Mouse (Mus musculus) kidney, postnatal 25 days (tissue): Measurements from ENCODE around the gene Lrch3.
"Not testable (repeated sequence)": the region's sequence is repeated elsewhere in the genome, so short reads cannot be mapped to it uniquely, and the experiment has no call there.

ENCODE experiments used
- DNase-seq, 2 experiments: peaks; one replicate each; pipeline ENCODE4 v3.0.0; 2021; ENCODE audit warnings: mixed read lengths in 2 of 2

Lrch3 gene

DNA sequence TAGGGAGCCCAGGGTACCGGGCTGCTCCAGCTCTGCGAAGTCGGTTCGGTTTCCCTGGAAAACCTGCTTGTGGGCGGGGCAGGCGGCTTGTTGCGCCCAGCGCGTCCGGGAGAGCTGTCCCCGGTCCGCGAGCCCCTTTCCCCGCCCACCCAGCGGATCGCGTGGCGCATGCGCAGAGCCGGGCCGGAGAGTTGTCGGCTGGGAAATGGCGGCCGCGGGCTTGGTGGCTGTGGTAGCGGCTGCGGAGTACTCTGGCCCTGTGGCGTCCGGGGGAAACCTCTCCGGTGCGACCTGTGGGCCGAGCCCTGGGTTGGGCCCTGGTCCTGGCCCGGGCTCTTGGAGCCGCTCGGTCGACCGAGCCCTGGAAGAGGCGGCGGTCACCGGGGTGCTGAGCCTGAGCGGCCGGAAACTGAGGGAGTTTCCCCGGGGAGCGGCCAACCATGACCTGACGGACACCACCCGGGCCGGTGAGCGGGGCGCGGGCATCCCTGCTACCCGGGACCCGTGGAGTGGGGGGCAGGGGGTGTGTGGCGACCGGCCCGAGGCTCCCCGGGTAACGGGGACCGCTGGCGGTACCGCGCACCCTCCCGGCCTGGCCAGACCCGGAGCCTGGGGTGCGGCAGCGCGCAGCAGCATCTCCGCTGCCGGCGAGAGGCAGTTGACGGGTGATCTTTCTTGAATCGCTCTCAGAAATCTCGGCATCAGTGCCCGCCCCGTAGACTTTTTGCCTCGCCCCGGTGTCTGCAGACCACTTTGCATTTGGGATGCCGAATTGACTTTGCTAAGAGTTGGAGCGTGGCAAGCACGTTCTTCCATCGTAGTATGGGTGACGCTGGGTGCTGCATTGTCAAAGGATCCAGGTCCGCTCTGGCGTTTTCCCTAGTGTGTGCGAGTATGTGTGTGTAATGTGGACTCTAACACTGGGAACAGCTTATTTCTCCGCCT, at the start of gene Lrch3:
Lrch3 (plus strand) TSS at position 164 of the 945 bp plus-strand sequence.
- peak; percentile 96 to 97 for DNase-seq

DNA sequence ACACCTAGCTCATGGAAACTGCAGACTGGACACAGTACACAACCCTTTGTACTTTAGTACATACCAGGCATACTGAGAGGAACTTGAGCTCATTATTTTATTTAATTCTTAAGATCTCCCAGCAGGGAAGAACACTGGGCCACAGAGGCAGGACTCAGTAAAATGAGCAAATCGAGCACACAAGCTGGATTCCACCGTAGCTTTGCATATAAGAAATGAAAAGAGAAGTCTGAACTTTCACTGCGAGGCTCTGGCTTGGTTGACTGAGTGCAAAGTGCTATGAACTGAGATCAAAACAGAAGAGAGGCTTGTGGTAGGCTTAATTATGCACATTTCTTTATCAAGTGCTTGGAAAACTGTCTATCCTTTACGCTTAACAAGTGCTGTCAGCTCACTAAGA, 48.5 kb upstream of the Lrch3 start:
- no peak for DNase-seq

DNA sequence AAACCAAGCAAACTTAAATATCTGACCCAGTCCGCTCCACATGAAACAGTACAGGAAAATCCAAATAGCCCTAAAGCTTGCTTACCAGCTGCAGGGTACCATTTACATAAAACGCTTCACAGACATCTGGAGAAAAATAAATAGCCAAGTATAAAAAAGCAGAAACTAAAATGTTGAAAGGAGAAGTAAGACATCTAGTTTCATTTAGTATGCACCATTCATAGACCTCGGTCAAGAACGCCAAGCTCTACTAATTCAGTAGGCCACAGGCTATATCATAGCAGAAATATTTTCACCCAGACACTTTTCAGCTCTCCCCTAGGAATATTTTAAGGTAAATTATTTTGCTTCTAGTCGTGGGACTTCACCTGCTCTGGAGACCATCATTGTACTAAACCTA, 47.2 kb upstream of the Lrch3 start:
- DNase-seq: no peak

DNA sequence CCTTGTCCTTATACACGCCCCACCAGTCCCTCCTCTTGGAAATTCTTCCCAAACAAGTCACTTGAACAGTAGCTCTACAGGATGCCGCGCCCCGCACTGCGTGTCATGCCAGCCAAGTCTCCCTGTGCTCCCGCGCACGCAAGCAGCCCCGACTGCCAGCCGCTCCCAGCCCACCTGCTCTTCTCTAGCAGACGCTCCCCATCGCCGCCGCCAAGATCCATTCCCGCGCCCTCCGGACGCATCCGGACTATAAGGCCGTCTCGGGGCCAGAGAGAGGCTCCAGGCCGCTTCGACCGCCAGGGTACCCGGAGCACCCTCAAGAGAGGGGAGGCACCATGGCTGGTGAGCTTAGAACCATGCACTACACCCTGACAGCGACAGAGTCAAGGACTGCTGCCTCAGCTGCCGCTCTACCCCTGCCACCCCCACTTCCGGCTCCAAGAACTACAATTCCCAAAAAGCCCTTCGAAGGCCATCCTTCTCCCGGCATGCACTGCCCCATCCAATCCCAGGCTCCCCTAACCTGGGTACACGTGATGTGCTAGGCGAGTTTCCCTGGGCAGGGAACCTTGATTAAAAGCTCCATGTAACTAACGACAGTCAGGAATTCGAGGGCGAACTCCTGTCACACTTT, 45.9 kb upstream of the Lrch3 start:
- peak; percentile 91 to 95 for DNase-seq

DNA sequence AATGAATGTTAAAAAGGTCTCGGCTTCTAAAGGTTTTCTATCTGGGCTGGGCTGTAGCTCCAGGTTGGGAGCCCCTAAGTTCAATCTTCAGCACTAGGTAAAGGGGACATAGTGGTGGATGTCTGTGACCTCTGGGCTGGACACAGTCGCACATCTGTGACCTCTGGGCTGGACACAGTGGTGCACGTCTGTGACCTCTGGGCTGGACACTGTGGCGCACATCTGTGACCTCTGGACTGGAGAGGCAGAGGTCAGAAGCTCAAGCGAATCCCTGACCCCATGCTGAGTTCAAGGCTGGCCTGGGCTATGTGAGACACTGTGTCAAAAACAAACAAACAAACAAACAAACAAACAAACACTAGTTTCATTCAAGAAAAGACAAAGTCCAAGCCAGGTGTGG, 43.7 kb upstream of the Lrch3 start:
- DNase-seq: no peak

DNA sequence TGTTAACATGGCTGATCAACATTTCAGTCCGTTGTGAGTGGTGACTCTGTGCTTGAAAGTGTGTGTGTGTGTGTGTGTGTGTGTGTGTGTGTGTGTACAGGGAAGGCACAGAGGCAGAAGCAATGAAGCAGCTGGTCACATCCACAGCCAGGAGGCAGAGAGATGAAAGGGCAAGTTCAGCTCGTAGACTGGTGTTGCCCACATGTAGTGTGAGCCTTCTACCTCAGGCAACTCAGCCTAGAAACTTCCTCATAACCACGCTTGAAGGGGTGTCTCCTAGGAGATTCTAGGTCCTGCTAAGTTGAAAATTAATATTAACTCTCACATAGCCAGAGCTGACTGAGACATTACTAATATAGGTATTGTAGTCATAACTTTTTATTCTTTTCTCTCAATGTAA, 40.5 kb upstream of the Lrch3 start:
- peak; percentile 15 to 50 for DNase-seq

DNA sequence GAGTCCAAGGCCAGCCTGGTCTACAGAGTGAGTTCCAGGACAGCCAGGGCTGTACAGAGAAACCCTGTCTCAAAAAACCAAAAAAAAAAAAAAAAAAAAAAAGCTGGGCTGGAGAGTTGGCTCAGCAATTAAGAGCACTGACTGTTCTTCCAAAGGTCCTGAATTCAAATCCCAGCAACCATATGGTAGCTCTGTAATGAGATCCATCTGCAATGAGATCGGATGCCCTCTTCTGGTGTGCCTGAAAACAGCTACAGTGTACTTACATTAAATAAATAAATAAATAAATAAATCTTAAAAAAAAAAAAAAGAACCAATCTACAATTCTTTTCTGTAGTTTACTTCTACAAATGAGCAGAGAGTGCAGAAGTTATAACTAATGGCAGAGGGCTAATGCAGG, 38.6 kb upstream of the Lrch3 start:
- DNase-seq: not testable (repeated sequence)

DNA sequence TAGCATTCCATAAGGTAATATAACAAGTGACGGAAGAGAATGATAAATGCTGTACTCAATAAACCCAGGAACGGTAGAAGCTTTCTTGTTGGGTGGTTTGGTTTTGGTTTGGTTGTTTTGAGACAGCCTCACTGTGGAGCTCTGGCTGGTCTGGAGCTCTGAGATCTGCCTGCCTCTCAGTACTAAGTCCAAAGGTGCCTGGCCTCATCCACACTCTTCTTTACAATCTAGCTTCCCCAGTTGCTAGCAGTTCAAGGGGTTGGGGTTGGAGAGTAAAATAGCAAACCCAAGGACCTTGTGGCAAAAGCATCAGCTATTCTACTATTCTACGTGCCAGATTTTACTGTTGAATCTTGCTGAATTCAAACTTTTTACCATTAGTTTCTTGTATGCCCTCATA, 38.1 kb upstream of the Lrch3 start:
- peak; percentile 45 to 56 for DNase-seq

DNA sequence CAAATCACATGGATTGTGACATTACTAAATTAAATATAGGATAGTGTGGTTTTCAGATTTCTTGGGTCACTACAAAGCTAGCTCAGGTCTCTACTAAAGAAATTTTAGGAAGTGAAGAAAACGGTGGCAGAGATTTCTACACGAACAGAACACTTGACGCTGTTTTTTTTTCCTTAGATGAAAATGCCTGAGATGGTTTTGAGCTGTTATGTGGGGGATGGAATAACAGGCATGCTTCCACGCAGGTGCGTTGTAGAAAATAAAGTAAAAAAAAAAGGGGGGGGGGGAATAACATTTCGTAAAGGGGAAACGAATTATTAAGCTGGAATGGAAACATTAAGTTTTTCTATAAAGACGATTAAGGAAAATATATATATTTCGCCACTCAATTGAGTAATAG, 37.1 kb upstream of the Lrch3 start:
- no peak for DNase-seq

DNA sequence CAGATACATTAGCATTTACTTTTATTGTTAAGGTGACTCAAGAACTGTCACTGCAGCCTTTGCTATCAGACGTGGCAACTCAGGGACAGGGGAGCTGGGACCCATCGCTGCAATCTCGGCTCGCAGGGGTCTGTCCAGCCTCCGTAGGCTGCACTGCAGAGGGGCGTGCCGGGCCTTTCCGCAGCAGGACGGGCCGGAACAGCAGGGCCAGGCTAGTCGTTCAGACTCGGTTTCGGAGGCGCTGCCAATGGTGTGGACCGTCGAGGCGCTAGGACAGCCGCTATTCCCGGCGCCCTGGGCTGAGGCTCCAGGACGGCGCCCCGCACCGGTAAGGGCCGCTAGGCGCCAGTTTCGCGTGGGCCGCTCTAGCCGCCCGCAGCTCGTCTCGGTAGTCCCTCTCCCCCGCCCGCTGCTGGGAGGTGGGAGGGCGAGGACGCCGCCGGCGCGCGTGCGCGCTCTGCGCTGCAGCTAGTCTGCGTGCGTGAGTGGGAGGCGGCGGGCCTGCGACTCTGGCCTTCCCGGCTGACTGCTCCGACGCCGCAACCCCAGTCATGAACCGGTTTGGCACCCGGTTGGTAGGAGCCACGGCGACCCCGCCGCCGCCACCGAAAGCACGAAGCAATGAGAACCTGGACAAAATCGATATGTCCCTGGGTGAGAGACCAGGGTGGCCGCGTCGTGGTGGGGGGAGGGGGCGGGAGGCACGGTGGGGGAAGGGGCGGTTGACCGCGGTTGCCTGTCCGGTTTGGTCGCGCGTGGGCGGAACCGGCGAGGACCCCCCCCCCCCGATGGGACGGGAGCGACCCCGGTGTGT, 36.4 kb upstream of the Lrch3 start, which contains the start of the genes Fyttd1 and Rubcn:
Fyttd1 (plus strand) TSS at position 158 of the 814 bp plus-strand sequence.
Rubcn (minus strand) TSS at position 424 of the 814 bp plus-strand sequence.
- DNase-seq: peak; percentile 94 to 98

DNA sequence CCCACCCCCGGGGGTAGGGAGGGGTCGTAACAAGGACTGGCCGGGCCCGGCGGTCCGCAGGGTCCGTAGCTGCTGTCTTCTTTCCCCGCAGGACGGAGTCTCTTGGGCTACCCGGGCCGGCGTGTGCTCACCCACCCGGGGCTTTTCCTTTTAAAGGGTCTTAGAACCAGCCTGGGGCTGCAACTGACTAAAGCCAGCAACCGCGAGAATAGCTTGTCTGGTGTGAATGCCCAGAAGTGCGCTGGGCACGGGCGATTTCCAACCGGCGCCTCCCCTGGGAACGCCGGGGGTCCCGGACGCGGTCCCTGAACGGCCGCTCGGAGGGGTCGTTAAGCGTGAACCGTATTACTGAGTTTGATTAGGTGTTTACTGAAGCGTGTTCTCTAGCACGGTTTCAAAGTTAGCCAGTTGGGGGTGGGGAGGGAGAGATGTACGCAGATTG, 35.7 kb upstream of the Lrch3 start:
- DNase-seq: peak in 1 of 2 experiments; percentile 45

DNA sequence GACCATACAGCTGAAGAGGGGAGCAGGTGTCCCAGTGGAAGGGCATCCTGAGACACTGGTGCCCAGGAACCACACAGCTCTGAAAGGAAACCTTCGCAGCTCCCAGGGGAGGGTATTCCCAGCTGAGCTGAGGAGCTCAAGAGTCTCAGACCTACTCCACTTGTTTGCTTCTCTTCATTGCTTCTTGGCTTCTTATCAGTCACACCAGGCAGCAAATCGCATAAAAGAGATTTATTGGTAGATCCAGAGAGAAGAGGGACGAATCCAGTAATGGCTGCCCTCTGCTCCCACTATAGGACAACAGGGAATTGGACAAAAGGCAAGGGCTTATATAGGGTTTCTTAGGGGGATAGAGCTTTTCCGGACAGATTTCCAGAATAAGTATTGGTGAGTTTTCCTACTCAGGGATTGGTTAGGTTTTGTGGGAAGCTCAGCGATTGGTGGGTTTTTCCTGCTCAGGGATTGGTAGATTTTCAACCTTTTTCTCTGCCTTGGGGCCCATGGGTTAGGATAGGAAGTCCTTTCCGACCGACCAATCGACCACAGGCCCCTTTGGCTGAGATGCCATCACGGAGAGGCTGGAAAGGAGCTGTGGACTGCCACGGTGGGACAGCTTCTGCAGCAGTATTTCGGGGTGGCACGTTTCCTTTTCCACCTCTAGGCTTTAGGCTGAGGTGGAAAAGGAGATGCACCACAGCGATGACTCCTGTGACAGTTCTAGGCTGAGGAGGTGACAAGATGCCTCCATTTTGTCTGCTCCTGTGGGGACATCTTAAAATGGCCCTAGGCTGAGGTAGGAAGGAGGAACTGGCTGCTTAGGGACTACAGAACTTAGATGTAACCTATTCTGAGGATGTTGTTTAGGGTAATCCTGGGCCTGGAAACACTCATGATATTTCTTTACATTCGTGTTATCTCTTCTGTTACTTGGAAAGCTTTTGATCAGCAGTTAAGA, 34.7 kb upstream of the Lrch3 start:
- peak in 1 of 2 experiments; percentile 41 for DNase-seq

DNA sequence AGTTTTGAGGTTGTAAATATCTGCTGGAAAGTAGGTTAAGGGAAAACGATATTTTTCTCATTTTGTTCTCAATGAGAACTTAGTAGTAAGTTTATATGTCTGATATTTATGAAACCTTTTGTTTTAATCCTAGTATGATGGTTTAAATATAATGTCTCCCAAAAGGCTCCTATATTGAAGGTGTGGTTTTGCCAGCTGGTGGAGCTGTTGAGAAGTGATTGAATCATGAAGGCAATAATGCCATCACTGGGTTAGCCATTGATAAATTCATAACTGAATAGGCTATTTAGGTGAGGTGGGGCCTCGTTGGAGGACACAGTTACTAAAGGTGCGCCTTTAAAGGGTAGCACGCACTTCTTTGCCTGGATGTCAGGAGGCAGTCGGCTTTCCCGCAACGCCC, 32.4 kb upstream of the Lrch3 start:
- DNase-seq: no peak

DNA sequence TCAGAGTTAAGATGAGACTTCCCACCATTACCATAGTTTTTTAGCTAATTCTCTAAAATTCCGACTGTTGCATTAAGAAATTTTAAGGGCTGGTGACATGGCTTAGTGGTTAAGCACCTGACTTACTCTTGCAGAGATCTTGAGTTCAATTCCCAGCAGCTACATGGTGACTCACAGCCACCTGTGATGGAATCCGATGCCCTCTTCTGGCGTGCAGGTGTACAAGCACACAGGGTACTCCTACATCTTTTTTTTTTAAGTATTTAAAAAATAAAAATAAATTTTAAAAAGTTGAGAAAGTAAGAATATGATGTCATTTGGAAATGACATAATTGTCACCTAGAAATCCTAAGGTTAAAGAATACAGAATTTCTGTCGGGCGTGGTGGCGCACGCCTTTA, 25.9 kb upstream of the Lrch3 start:
- DNase-seq: no peak

DNA sequence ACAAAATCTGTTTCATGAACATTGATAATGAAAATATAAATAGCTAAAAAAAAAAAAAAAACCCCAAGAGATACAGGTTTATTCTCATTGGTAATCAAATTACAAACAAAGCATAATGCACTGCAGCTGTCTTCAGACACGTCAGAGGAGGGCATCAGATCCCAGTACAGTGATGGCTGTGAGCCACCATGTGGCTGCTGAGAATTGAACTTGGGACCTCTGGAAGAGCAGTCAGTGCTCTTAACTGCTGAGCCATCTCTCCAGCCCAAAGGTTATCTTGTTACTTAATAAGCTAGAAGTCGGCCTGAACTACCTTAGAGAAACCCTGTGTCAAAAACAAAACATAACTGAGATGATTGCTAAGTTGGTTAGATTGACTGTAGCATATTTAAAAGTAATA, 24.0 kb upstream of the Lrch3 start:
- peak; percentile 37 to 50 for DNase-seq

DNA sequence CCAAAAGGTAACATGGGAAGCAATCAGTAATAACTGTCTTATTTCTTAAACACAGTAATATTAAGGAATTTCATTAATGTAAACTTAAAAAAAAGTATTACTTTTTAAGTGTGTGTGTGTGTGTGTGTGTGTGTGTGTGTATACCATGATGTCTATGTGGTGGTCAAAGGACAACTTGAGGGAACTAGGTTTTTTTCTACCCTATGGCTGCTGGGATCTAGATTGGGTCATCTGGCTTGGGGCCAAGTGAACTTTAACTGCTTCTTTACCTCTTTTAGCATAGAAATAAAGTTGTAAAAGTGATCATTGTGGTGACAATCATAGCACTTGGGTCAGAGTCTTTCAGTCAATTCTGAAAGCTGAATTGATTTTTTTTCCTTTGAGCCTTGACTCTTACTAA, 17.8 kb upstream of the Lrch3 start:
- no peak for DNase-seq

DNA sequence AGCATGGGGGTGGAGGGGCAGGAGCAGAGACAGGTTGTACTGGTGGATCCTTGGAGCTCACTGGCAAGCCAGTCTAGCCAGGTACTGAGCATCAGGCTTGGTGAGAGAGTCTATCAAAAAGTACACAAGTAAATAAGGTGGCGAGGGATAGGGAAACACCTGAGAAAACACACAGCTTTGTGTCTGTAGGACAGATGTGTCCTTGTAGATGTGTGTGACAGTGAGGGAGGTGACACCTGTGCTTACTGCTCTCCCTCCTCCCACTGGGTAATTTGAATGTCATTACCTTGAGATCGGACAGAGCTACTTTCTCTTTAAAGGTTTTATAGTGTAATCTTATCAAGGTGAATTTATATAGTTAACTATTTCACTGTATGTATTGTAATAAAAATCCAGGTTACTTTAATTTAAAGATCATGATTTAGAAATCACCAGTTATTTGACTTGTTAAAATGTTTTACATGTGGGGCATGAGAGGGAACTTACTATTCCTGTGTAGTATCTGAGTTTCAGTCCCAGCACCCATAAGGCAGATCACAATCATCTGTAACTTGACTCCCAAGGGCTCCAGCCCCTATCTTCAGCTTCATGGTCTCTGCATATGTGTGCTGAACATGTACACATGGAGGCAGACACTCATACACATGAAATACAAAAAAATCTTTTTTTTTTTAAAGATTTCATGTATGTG, 12.4 kb upstream of the Lrch3 start:
- DNase-seq: no peak

DNA sequence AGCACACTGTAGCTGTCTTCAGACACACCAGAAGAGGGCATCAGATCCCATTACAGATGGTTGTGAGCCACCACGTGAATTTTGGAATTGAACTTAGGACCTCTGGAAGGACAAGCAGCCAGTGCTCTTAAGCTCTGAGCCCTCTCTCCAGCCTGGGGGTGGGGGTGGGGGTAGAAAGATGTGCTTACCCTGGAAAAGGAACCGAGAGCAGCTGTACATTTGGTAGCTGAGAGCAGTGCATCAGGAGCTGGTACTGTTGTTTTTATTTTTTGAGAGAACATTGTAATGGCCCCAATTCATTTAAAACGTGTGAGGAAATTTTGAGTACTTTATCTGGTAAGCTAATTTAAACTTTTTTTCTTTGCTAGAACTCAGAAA, 11.9 kb upstream of the Lrch3 start:
- DNase-seq: no peak

DNA sequence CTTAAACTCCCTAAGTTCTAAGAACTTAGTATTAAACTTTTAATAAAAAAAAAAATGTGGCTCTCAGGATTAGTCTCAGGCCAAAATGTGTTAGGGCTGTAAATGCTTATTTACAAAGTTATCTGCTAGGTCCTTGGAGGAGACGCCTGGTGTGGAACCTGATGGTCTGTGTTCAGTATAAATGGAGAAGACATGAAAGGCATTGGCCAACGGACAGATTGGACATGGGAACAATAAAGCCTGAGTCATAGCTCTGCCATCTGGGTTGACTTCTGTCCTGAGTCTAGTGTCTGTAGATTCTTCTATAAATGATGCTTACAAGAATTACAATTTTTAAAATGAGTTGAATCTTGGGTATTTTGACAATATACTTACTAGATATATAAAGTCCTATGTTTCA, 7.7 kb upstream of the Lrch3 start:
- no peak for DNase-seq

DNA sequence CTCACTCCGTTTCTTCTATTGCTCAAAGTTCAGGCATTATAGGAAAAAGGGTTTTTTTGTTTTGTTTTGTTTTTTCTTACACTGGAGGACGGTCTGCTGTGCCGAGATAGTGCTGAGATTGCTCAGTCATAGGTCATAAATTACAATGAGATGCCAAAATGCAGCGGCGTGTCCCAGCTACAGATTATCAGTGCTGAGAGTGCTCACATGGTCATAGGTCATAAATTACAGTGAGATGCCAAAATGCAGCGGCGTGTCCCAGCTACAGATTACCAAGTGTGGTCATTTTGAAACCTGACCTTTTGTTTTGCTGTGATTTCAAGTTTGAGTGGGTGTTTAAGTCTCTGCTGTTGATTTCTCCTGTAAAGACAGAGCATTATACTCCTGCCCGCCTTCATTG, 7.2 kb upstream of the Lrch3 start:
- peak in 1 of 2 experiments; percentile 44 for DNase-seq

DNA sequence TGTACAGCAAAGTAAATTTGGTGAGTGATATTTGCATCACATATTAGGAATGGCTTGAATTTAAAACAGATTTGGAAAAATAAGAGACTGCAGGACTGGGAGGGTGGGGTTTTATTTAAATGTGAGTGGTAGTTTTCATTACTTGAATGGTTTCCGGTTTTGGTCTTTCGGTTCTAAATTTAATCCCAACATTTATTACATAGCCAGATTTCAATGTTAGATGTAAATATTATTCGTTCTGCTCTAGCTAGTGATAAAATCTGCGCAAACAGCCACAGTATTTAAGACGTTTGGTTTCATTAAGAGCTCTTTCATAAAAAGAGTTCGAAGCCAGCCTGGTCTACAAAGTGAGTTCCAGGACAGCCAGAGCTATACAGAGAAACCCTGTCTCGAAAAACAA, 688 bp upstream of the Lrch3 start:
- DNase-seq: no peak
